Mouse (Mus musculus) yolk sac, embryonic 10.5 days (tissue): ENCODE measurements at regions not wholly inside any gene's neighbourhood (a gene's known extent, or its start where the extent isn't known, plus 50 kb on each side); places are given as distances from the start of the nearest gene placed in this dataset.

Source experiments
- DNase-seq: peaks from one replicate; pipeline ENCODE4 v3.0.0-alpha.2; 2017; ENCODE audit warnings: low spot score

DNA sequence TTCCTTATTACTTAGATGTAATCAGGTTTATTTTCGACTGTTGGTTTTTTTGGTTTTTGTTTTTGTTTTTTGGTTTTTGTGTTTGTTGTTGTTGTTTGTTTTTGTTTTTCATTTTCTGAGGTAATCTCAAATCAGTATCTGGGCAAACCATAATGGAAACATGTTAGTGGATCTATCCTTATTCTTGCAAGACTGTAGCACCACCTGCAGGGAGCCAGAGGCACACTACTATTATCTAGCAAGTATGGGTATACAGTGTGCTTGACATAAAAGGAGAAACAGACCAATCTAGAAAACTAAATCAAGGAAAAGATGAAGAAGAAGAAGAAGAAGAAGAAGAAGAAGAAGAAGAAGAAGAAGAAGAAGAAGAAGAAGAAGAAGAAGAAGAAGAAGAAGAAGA lies 552.4 kb downstream of the Rfpl4b start:
- no peak for DNase-seq

DNA sequence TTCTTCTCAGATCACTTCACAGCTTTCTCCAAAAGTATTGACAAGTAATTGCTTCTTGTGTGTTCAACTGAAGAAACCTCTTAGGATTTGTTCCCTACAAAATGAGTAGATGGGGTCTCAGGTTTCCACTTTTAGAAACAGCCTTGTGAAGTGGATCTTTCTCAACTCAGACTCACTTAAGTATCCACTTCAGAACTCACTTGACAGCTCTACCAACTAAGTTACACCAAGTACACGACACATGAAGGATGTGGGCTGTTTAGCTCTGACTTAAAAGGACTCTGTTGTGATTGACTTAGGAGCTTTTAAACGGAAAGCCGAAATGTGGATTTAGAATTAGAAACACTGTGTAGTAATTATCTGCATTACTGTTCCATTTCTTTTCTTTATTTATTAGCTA lies 556.0 kb downstream of the Rfpl4b start:
- DNase-seq: no peak

DNA sequence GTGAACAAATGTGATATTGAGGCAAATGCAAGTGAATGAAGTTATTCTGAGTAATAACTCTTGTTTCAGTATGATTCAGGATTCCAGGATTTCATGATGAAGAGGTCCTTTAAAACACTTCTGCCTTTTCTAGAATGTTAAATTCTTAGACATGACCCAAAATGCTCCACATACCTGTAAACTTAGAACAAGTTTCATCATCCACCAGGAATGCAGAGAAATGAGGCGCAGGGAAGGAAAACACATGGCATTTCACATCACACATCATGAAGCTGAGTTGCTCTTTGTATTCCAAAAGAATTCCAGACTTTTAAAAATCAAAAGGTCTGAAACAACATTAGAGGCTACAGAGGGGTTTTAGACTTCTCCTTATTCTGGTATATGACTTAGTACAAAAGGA lies 574.8 kb downstream of the Rfpl4b start:
- no peak for DNase-seq
